Mouse (Mus musculus): ENCODE measurements around the gene Hnrnph1. TPM values are rescaled to one million over a fixed set of nuclear protein-coding genes. Genes with fewer than 3 reads are reported as not detected.

The Hnrnph1 gene
- total and polyA plus RNA-seq, 3 experiments = 239 to 829 (median 428) TPM

DNA sequence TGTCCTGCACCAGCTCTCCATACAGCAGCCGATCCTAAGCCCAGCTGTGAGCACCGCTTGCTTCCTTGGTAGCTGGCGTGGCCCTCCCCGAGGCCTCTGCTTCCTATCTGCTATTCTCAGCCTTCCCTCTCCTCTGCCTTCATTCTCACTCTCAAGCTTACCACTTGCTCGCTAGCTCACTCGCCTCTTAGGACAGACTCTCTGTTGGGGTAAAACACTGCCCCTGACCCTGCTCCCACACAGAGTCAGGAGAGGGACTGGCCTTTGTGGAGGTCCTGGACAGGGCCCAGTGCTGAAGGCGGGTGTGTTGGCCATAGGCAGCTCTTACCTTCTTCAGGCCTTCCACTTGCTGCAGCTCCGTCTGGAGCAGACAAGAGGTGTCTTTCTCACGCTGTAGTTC lies 20.5 kb downstream of the Hnrnph1 start:
- dilution Hi-C loops (cut with MboI; ENCODE audit: extremely low pct_ligation_motif_present, extremely low pct_unique_long_range_greater_than_20kb, low sequenced_read_pairs) (no loop called here), in situ Hi-C loops (cut with MboI; ENCODE audit: low pct_ligation_motif_present, low pct_unique_long_range_greater_than_20kb, low sequenced_read_pairs) (no loop called here)
- Histone ChIP-seq H3K36me3 (replicated peaks in 1 of 2; ENCODE audit: control insufficient read depth in 1 of 2, insufficient read depth in 1 of 2, low read length in 1 of 2) (peaks cover 57 to 75% of the 10 kb centered on the region in 2 experiments), H3K27ac (ENCODE audit: insufficient read depth, low read depth) (no peak overlapping the region), H3K4me3 (replicated peaks in 1 of 3; ENCODE audit: low read depth in 2 of 3, low read length in 2 of 3, poor library complexity in 1 of 3) (no peak overlapping the region), H3K9ac (ENCODE audit: insufficient read depth, low read depth) (no peak overlapping the region), H3K4me2 (ENCODE audit: insufficient read depth, low read depth, poor library complexity, severe bottlenecking) (no peak overlapping the region), H3K4me1 (ENCODE audit: control insufficient read depth in 1 of 2, insufficient read depth in 2 of 2) (peaks cover 0 to 7% of the 10 kb centered on the region in 2 experiments; a peak in 2 of 4 replicates), H3K9me3 (replicated peaks; ENCODE audit: low read length) (no peaks in the 10 kb centered on the region), H3K79me2 (replicated peaks; ENCODE audit: control insufficient read depth, extremely low read depth, insufficient read depth, poor library complexity, severe bottlenecking) (no peaks in the 10 kb centered on the region), H3K27me3 (replicated peaks) (no peaks in the 10 kb centered on the region)
- no peak for TF ChIP-seq TCF12 (IDR thresholded peaks at IDR 0.05; ENCODE audit: low read depth, low read length)
- no peak for TF ChIP-seq ZKSCAN1 (IDR thresholded peaks at IDR 0.05; ENCODE audit: borderline replicate concordance, low read depth, low read length)
- no peak for TF ChIP-seq CTCF (conservative IDR thresholded peaks at IDR 0.05 in 1 of 2, IDR thresholded peaks at IDR 0.05 in 1 of 2; ENCODE audit: low read depth in 2 of 2, low read length in 2 of 2)
- no peak for TF ChIP-seq USF2 (conservative IDR thresholded peaks at IDR 0.05; ENCODE audit: low read depth, low read length)
- no peak for TF ChIP-seq SMC3 (IDR thresholded peaks at IDR 0.05; ENCODE audit: low read depth, low read length)
- no peak for TF ChIP-seq RAD21 (IDR thresholded peaks at IDR 0.05; ENCODE audit: low read depth, low read length)
- no peak for TF ChIP-seq NRF1 (IDR thresholded peaks at IDR 0.05; ENCODE audit: low read depth, low read length)
- TF ChIP-seq MAFK (IDR thresholded peaks at IDR 0.05; ENCODE audit: insufficient replicate concordance, low read length) = no peak
- TF ChIP-seq USF1 (IDR thresholded peaks at IDR 0.05; ENCODE audit: low read depth, low read length) = no peak
- no peak for TF ChIP-seq ZMIZ1 (IDR thresholded peaks at IDR 0.05; ENCODE audit: low read depth, low read length)
- no peak for TF ChIP-seq CHD1 (IDR thresholded peaks at IDR 0.05; ENCODE audit: low read depth, low read length)
- TF ChIP-seq ELF1 (IDR thresholded peaks at IDR 0.05; ENCODE audit: low read depth, low read length) = no peak
- no peak for TF ChIP-seq ETS1 (conservative IDR thresholded peaks at IDR 0.05; ENCODE audit: low read depth, low read length)
- TF ChIP-seq EP300 (IDR thresholded peaks at IDR 0.05; ENCODE audit: low read length) = no peak
- TF ChIP-seq UBTF (IDR thresholded peaks at IDR 0.05; ENCODE audit: low read depth, low read length) = no peak
- TF ChIP-seq MXI1 (IDR thresholded peaks at IDR 0.05; ENCODE audit: low read depth, low read length) = no peak
- TF ChIP-seq TBP (conservative IDR thresholded peaks at IDR 0.05; ENCODE audit: low read depth, low read length) = no peak
- no peak for DNase-seq (ENCODE audit: extremely low read depth)

DNA sequence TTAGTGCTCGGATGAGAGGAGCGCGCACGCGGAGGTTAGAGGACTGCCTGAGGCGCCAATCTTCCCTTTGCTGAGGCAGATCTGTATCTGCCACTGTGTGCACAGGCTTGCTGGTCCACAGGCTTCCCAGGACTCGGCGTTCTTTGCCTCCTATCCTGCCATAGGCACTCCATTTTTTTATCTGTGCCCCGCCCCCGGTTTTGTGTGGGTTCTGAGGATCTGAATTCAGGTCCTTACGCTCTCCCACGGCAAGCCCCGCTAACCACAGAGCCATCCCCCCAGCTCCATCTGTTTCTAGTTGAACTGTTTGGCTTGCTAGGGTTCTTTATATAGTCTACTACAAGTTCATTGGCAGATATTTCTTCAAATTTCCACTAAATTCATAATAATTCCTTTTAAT lies 22.0 kb downstream of the Hnrnph1 start:
- dilution Hi-C loops (cut with MboI; ENCODE audit: extremely low pct_ligation_motif_present, extremely low pct_unique_long_range_greater_than_20kb, low sequenced_read_pairs) = no loop called here
- peaks cover 0 to 10% of the 10 kb centered on the region in 2 experiments; a peak in 2 of 4 replicates for H3K4me1 ChIP-seq (ENCODE audit: control insufficient read depth in 1 of 2, insufficient read depth in 2 of 2)
- TF ChIP-seq BHLHE40 (IDR thresholded peaks at IDR 0.05; ENCODE audit: low read depth, low read length) (no peak), MAX (IDR thresholded peaks at IDR 0.05; ENCODE audit: low read length) (no peak), HCFC1 (IDR thresholded peaks at IDR 0.05; ENCODE audit: low read depth, low read length) (no peak), KAT2A (IDR thresholded peaks at IDR 0.05; ENCODE audit: insufficient replicate concordance, low read length) (no peak), UBTF (IDR thresholded peaks at IDR 0.05; ENCODE audit: low read depth, low read length) (no peak), JUN (IDR thresholded peaks at IDR 0.05; ENCODE audit: insufficient read depth, low read depth, low read length) (no peak), ELF1 (IDR thresholded peaks at IDR 0.05; ENCODE audit: low read depth, low read length) (no peak), PAX5 (IDR thresholded peaks at IDR 0.05; ENCODE audit: low read length) (no peak), MAFK (IDR thresholded peaks at IDR 0.05; ENCODE audit: insufficient replicate concordance, low read length) (no peak), USF1 (IDR thresholded peaks at IDR 0.05; ENCODE audit: low read depth, low read length) (no peak), RCOR1 (conservative IDR thresholded peaks at IDR 0.05; ENCODE audit: low read depth, low read length) (no peak)
- no peaks in the 10 kb centered on the region for H3K79me2 ChIP-seq (replicated peaks; ENCODE audit: control insufficient read depth, extremely low read depth, insufficient read depth, poor library complexity, severe bottlenecking)
- H3K27me3 ChIP-seq (replicated peaks) = no peaks in the 10 kb centered on the region
- H3K27ac ChIP-seq (ENCODE audit: insufficient read depth, low read depth) = no peak overlapping the region
- no peak overlapping the region for H3K4me2 ChIP-seq (ENCODE audit: insufficient read depth, low read depth, poor library complexity, severe bottlenecking)
- peaks cover 60 to 81% of the 10 kb centered on the region in 2 experiments for H3K36me3 ChIP-seq (replicated peaks in 1 of 2; ENCODE audit: control insufficient read depth in 1 of 2, insufficient read depth in 1 of 2, low read length in 1 of 2)
- no peak overlapping the region for H3K9ac ChIP-seq (ENCODE audit: insufficient read depth, low read depth)
- no peaks in the 10 kb centered on the region for H3K9me3 ChIP-seq (replicated peaks; ENCODE audit: low read length)
- no peak overlapping the region for H3K4me3 ChIP-seq (replicated peaks in 1 of 3; ENCODE audit: low read depth in 2 of 3, low read length in 2 of 3, poor library complexity in 1 of 3)
- DNase-seq (ENCODE audit: extremely low read depth) = no peak
- in situ Hi-C loops (cut with MboI; ENCODE audit: low pct_ligation_motif_present, low pct_unique_long_range_greater_than_20kb, low sequenced_read_pairs) = no loop called here

Measured in CH12.LX (cell line).